Mouse (Mus musculus): ENCODE data around the gene Sox8. TPM values are rescaled to one million over a fixed set of nuclear protein-coding genes. Genes with fewer than 3 reads are reported as not detected.

Gene Sox8
- polyA plus RNA-seq, 1 experiment, result 0.36 TPM

DNA sequence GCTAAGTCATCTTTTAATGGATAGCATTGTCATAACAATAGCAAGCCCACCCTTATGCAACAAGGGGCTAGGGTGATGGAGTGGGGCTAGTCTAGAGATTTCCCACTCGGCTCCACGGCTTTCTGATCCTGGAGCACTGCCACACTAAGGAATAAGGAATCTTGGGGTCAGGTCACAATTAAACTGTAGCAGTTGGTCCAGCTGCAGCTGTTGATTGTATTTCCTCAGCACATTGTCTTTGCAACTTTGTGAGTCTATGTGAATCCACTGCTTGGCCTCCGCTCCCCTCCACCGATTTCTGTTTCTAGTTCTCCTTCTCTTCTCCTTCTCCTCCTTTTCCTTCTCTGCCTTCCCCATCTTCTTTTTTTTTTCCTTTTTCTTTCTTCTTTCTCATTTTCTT is 12.6 kb upstream of the Sox8 start:
- 80% methylated on average over 4 of the region's 4 CpGs for WGBS

GRCm38 (mm10) chr17:25582076-25582475 is 11.6 kb upstream of the Sox8 start:
- no peak for DNase-seq (ENCODE audit: low read depth, low spot score)

More for the DNA sequence above, 12.6 kb upstream of the Sox8 start:
- DNase-seq (ENCODE audit: low read depth, low spot score), result no peak

DNA sequence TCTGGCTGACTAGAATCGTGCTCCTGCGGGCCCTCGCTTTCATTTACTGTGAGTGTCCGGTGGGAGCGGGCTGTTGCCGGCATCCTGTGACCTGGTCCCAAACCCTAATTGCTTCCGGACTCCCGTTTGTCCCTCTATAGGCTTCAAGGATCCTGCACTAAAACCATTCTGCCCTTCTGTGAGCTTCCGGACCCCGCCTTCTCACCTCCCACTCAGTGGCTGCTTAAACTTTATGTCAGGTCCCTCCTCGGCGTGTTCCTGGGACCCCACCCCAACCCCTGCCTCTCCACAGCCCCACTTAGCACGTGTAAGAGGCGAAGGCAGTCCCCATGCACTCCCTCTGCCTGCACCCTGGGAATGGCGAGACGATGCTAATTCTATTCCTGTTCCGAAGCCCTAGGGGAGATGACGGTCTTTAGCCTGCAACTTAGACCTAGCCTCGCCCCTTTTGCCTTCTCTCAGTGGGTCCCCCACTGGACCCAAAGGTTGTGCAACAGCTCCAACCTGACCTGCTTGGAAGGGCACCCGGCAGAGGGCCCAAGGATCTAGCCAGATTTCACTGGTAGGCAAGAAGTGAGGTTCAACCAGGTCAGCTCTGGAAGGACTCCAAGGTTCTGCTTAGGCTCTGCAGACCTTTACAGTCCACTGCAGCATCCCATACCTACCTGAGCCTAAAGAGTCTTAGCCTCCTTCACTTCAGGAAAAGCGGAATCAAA is 9.0 kb upstream of the Sox8 start:
- 5% methylated on average over 21 of the region's 21 CpGs for WGBS
- no peak for DNase-seq (ENCODE audit: low read depth, low spot score)

More at GRCm38 (mm10) chr17:25582076-25582475, 11.6 kb upstream of the Sox8 start:
- 87% methylated on average over 8 of the region's 8 CpGs for WGBS

- WGBS, result under 1% methylated on average over 31 of the region's 31 CpGs
- DNase-seq (ENCODE audit: low read depth, low spot score), result peak; percentile 78
These were observed 8.4 kb upstream of the Sox8 start, which contains the start of gene Lmf1 for GRCm38 (mm10) chr17:25578920-25579319. TSS of gene Lmf1 (plus strand) at chr17:25579085.

GRCm38 (mm10) chr17:25577702-25578101 is 7.2 kb upstream of the Sox8 start:
- DNase-seq (ENCODE audit: low read depth, low spot score), result no peak
- WGBS, result 54% methylated on average over 2 of the region's 2 CpGs

- WGBS, result 47% methylated on average over 6 of the region's 6 CpGs
- DNase-seq (ENCODE audit: low read depth, low spot score), result no peak
These were observed 6.8 kb upstream of the Sox8 start for GRCm38 (mm10) chr17:25577263-25577662.

- no peak for DNase-seq (ENCODE audit: low read depth, low spot score)
- WGBS, result 68% methylated on average over 2 of the region's 2 CpGs
These were observed 5.5 kb upstream of the Sox8 start for GRCm38 (mm10) chr17:25576034-25576433.

DNA sequence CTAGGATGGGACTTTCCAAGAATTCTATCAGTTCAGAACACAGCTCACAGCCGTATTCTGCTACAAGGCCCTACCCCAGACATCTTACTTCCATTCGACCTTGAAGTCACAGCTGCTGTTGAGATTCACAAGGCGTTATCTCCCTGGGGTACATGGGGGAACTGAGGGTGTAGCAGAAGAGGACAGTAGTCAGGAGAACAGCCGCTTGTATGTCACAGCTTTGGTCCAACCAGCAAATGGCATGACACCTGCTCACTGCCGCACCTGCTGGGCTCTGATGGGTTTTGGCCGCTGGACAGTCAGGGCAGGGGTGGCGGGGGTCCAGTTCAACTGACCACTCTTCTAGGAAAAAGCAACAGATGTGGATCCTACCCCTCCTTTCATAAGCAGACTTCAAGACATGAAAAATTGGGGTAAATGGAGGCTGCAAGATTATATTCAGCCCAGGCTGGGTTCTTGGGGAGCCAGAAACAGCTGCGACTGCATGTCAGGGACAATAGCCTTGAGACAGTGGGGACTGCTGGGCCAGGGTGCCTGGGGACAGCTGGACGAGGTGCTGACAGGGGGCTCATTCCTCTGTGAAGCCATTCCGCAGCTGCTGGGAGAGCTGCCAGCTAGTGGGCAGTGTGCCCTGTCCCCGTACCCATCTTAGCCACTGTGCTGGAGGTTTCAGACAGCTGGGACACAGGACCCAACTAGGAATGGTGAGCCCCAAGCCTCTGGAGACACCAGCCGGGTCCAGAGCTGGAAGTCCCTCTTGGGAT is 4.9 kb upstream of the Sox8 start:
- DNase-seq (ENCODE audit: low read depth, low spot score), result no peak
- WGBS, result 75% methylated on average over 12 of the region's 12 CpGs

DNA sequence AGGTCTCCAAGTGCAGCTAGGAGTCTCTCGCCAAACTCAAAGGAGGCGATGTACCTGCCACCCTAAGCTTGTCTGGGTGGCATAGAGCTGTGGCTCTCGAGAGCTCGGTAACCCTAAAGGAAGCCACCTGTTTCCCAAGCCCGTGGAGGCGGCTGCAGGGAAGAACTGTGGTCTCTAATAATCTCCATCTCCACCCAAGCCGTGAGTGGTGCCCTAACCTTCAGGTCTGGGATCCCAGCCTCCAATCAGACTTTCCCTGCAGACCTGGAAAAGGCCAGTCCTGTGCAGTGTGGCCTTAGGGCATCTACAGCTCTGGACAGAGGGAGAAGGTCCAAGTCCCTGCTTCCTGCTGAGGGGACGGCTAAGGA is 951 bp upstream of the Sox8 start:
- 14% methylated on average over 8 of the region's 8 CpGs for WGBS
- no peak for DNase-seq (ENCODE audit: low read depth, low spot score)

- DNase-seq (ENCODE audit: low read depth, low spot score), result no peak
- 6% methylated on average over 54 of the region's 54 CpGs for whole genome bisulfite sequencing
These were observed 446 bp downstream of the Sox8 start for GRCm38 (mm10) chr17:25569833-25570647.

DNA sequence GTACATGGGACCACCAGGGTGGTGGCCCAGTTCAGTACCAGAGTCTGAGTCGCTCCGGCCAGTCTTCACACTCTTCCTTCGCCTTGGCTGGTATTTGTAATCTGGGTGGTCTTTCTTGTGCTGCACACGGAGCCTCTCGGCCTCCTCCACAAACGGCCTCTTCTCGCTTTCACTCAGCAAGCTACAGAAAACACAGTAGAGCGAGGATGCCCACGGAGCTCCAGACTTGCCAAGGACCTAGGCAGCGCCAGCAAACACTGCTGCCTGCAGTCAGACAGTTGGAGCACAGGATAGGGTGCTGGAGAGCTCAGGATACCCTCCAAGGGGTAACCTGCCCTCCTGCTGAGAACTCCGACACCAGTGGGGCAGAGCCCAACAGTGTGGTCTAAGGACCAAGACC is 1.6 kb downstream of the Sox8 start:
- no peak for DNase-seq (ENCODE audit: low read depth, low spot score)
- WGBS, result 87% methylated on average over 11 of the region's 11 CpGs

GRCm38 (mm10) chr17:25568206-25568605 is 2.3 kb downstream of the Sox8 start:
- 34% methylated on average over 10 of the region's 10 CpGs for WGBS
- no peak for DNase-seq (ENCODE audit: low read depth, low spot score)

- 23% methylated on average over 14 of the region's 14 CpGs for WGBS
- DNase-seq (ENCODE audit: low read depth, low spot score), result peak; percentile 16
These were observed 2.7 kb downstream of the Sox8 start for GRCm38 (mm10) chr17:25567745-25568144.

- no peak for DNase-seq (ENCODE audit: low read depth, low spot score)
- WGBS, result 82% methylated on average over 13 of the region's 13 CpGs
These were observed 3.2 kb downstream of the Sox8 start for GRCm38 (mm10) chr17:25567261-25567660.

GRCm38 (mm10) chr17:25565860-25566600 is 4.5 kb downstream of the Sox8 start:
- WGBS, result 81% methylated on average over 17 of the region's 17 CpGs
- DNase-seq (ENCODE audit: low read depth, low spot score), result no peak

DNA sequence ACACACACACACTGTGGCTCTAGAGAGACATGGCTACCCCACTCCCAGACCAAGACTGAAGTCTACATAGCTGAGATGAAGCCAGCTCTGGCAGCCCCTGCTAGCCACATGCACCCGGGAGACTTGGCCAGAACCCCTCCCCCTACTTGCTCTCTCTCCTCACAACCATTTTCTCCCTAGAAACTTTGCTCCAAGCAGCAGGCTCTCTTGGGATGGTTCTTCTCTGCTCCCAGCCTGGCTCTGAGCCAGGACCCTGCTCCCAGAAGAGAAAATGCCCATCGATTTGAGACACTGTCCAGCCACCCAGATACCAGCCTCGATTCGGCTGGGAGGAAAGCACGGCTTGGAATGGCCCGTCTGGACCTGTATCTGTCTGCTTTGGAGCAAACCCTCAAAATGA is 5.2 kb downstream of the Sox8 start:
- WGBS, result 40% methylated on average over 6 of the region's 6 CpGs
- no peak for DNase-seq (ENCODE audit: low read depth, low spot score)

- DNase-seq (ENCODE audit: low read depth, low spot score), result no peak
- WGBS, result 56% methylated on average over 5 of the region's 5 CpGs
These were observed 6.0 kb downstream of the Sox8 start for GRCm38 (mm10) chr17:25564481-25564880.

GRCm38 (mm10) chr17:25561223-25562028 is 9.1 kb downstream of the Sox8 start:
- 82% methylated on average over 16 of the region's 16 CpGs for WGBS
- no peak for DNase-seq (ENCODE audit: low read depth, low spot score)
